ENCODE assay signal across 16 mouse cellular contexts in genomic region chr3:141884190-141884589, GRCm38 (mm10).
"Had no signal": no experiment of that assay in that cellular context is flagged by ENCODE, and none has a peak within 500 bp of the region (broad histone marks: within the 10 kb centered on the region; RNA-seq: fewer than 3 reads in every experiment).

No protein-coding gene starts in this region.

- H3K4me2 ChIP-seq: neural tube, embryonic 12.5 days; neural tube, embryonic 13.5 days; neural tube, embryonic 15.5 days; stomach, embryonic 15.5 days had no signal

- H3K4me3 ChIP-seq: neural tube, embryonic 12.5 days; neural tube, embryonic 13.5 days; neural tube, embryonic 15.5 days; stomach, embryonic 15.5 days had no signal

- H3K9ac ChIP-seq: neural tube, embryonic 12.5 days; neural tube, embryonic 13.5 days; neural tube, embryonic 15.5 days; stomach, embryonic 15.5 days had no signal

- H3K9me3 ChIP-seq: neural tube, embryonic 12.5 days; neural tube, embryonic 13.5 days; neural tube, embryonic 15.5 days; stomach, embryonic 15.5 days had no signal

- H3K4me1 ChIP-seq: neural tube, embryonic 15.5 days; stomach, embryonic 15.5 days had no signal

- H3K36me3 ChIP-seq: neural tube, embryonic 12.5 days; neural tube, embryonic 13.5 days; neural tube, embryonic 15.5 days; stomach, embryonic 15.5 days had no signal

- DNase-seq: retina, postnatal 1 day; right cerebral cortex, adult 18-20 months; right cerebral cortex, postnatal 14 days; right cerebral cortex, postnatal 25 days; right cerebral cortex, postnatal 4 days; spleen, adult 18-20 months; thymus, adult 18-20 months; thymus, adult 2 months; thymus, postnatal 14 days; thymus, postnatal 25 days; thymus, postnatal 4 days had no signal

- H3K27me3 ChIP-seq: neural tube, embryonic 12.5 days; neural tube, embryonic 13.5 days; neural tube, embryonic 15.5 days; stomach, embryonic 15.5 days had no signal

- H3K27ac ChIP-seq: neural tube, embryonic 12.5 days; neural tube, embryonic 13.5 days; neural tube, embryonic 15.5 days; stomach, embryonic 15.5 days; stomach, postnatal 0 days had no signal
